Mouse (Mus musculus): ENCODE measurements around the gene D16Ertd472e. TPM values are rescaled to one million over a fixed set of nuclear protein-coding genes. Genes with fewer than 3 reads are reported as not detected.

The D16Ertd472e gene
- polyA plus RNA-seq, 1 experiment: 5.2 TPM

GRCm38 (mm10) chr16:78585664-78586397 is 9.3 kb upstream of the D16Ertd472e start:
- Histone ChIP-seq H3K4me3 (ENCODE audit: insufficient read depth, poor library complexity, severe bottlenecking) (no peak overlapping the region), H3ac (ENCODE audit: control insufficient read depth, insufficient read length, low read depth) (no peak overlapping the region), H3K27me3 (ENCODE audit: control insufficient read depth, insufficient read depth, insufficient read length) (no peaks in the 10 kb centered on the region), H3K79me3 (ENCODE audit: low read depth) (no peaks in the 10 kb centered on the region), H3K36me3 (ENCODE audit: control insufficient read depth, insufficient read depth) (no peaks in the 10 kb centered on the region), H3K79me2 (ENCODE audit: control insufficient read depth, insufficient read depth) (no peaks in the 10 kb centered on the region)
- TF ChIP-seq CEBPB (IDR thresholded peaks at IDR 0.05; ENCODE audit: low read depth) (no peak), CTCF (IDR thresholded peaks at IDR 0.05; ENCODE audit: control insufficient read depth, insufficient read depth, insufficient read length) (no peak), USF1 (IDR thresholded peaks at IDR 0.05; ENCODE audit: low read depth) (no peak), FOSL1 (IDR thresholded peaks at IDR 0.05; ENCODE audit: insufficient read depth, low read length, poor library complexity, severe bottlenecking) (no peak), MYOG (IDR thresholded peaks at IDR 0.05; ENCODE audit: control insufficient read depth, extremely low read depth, insufficient read length) (no peak), MYOD1 (IDR thresholded peaks at IDR 0.05; ENCODE audit: control insufficient read depth, insufficient read length, low read depth) (no peak), MAX (IDR thresholded peaks at IDR 0.05) (no peak)

GRCm38 (mm10) chr16:78585163-78585562 is 8.7 kb upstream of the D16Ertd472e start:
- Histone ChIP-seq H3K79me3 (ENCODE audit: low read depth) (no peaks in the 10 kb centered on the region), H3K27me3 (ENCODE audit: control insufficient read depth, insufficient read depth, insufficient read length) (no peaks in the 10 kb centered on the region), H3K36me3 (ENCODE audit: control insufficient read depth, insufficient read depth) (no peaks in the 10 kb centered on the region), H3ac (ENCODE audit: control insufficient read depth, insufficient read length, low read depth) (no peak overlapping the region), H3K79me2 (ENCODE audit: control insufficient read depth, insufficient read depth) (no peaks in the 10 kb centered on the region), H3K4me3 (ENCODE audit: insufficient read depth, poor library complexity, severe bottlenecking) (no peak overlapping the region)
- TF ChIP-seq MYOG (IDR thresholded peaks at IDR 0.05; ENCODE audit: control insufficient read depth, extremely low read depth, insufficient read length) (no peak), FOSL1 (IDR thresholded peaks at IDR 0.05; ENCODE audit: insufficient read depth, low read length, poor library complexity, severe bottlenecking) (no peak), USF1 (IDR thresholded peaks at IDR 0.05; ENCODE audit: low read depth) (no peak), MYOD1 (IDR thresholded peaks at IDR 0.05; ENCODE audit: control insufficient read depth, insufficient read length, low read depth) (no peak), CTCF (IDR thresholded peaks at IDR 0.05; ENCODE audit: control insufficient read depth, insufficient read depth, insufficient read length) (no peak), CEBPB (IDR thresholded peaks at IDR 0.05; ENCODE audit: low read depth) (no peak), MAX (IDR thresholded peaks at IDR 0.05) (no peak)

GRCm38 (mm10) chr16:78583968-78584367 is 7.5 kb upstream of the D16Ertd472e start:
- no peak overlapping the region for H3K4me3 ChIP-seq (ENCODE audit: insufficient read depth, poor library complexity, severe bottlenecking)
- no peak overlapping the region for H3ac ChIP-seq (ENCODE audit: control insufficient read depth, insufficient read length, low read depth)
- no peaks in the 10 kb centered on the region for H3K27me3 ChIP-seq (ENCODE audit: control insufficient read depth, insufficient read depth, insufficient read length)
- H3K79me3 ChIP-seq (ENCODE audit: low read depth): no peaks in the 10 kb centered on the region
- H3K36me3 ChIP-seq (ENCODE audit: control insufficient read depth, insufficient read depth): no peaks in the 10 kb centered on the region
- H3K79me2 ChIP-seq (ENCODE audit: control insufficient read depth, insufficient read depth): no peaks in the 10 kb centered on the region
- no peak for TF ChIP-seq USF1 (IDR thresholded peaks at IDR 0.05; ENCODE audit: low read depth)
- TF ChIP-seq MYOD1 (IDR thresholded peaks at IDR 0.05; ENCODE audit: control insufficient read depth, insufficient read length, low read depth): peak; percentile 83

- Histone ChIP-seq H3K27me3 (ENCODE audit: control insufficient read depth, insufficient read depth, insufficient read length) (no peaks in the 10 kb centered on the region), H3K79me3 (ENCODE audit: low read depth) (no peaks in the 10 kb centered on the region), H3K79me2 (ENCODE audit: control insufficient read depth, insufficient read depth) (peaks cover 10% of the 10 kb centered on the region), H3ac (ENCODE audit: control insufficient read depth, insufficient read length, low read depth) (no peak overlapping the region), H3K4me3 (ENCODE audit: insufficient read depth, poor library complexity, severe bottlenecking) (no peak overlapping the region), H3K36me3 (ENCODE audit: control insufficient read depth, insufficient read depth) (no peaks in the 10 kb centered on the region)
- no peak for TF ChIP-seq CTCF (IDR thresholded peaks at IDR 0.05; ENCODE audit: control insufficient read depth, insufficient read depth, insufficient read length)
These were observed 3.9 kb upstream of the D16Ertd472e start for GRCm38 (mm10) chr16:78580387-78580786.

- H3K79me3 ChIP-seq (ENCODE audit: low read depth): peaks cover 5% of the 10 kb centered on the region
- H3ac ChIP-seq (ENCODE audit: control insufficient read depth, insufficient read length, low read depth): no peak overlapping the region
- H3K36me3 ChIP-seq (ENCODE audit: control insufficient read depth, insufficient read depth): no peaks in the 10 kb centered on the region
- TF ChIP-seq FOSL1 (IDR thresholded peaks at IDR 0.05; ENCODE audit: insufficient read depth, low read length, poor library complexity, severe bottlenecking): no peak
- no peak for TF ChIP-seq MYOD1 (IDR thresholded peaks at IDR 0.05; ENCODE audit: control insufficient read depth, insufficient read length, low read depth)
- TF ChIP-seq MAX (IDR thresholded peaks at IDR 0.05): no peak
- H3K27me3 ChIP-seq (ENCODE audit: control insufficient read depth, insufficient read depth, insufficient read length): no peaks in the 10 kb centered on the region
- no peak overlapping the region for H3K4me3 ChIP-seq (ENCODE audit: insufficient read depth, poor library complexity, severe bottlenecking)
- H3K79me2 ChIP-seq (ENCODE audit: control insufficient read depth, insufficient read depth): peaks cover 20% of the 10 kb centered on the region
These were observed 2.9 kb upstream of the D16Ertd472e start for GRCm38 (mm10) chr16:78579386-78579785.

GRCm38 (mm10) chr16:78577085-78577671 is 670 bp upstream of the D16Ertd472e start:
- Histone ChIP-seq H3ac (ENCODE audit: control insufficient read depth, insufficient read length, low read depth) (no peak overlapping the region), H3K27me3 (ENCODE audit: control insufficient read depth, insufficient read depth, insufficient read length) (no peaks in the 10 kb centered on the region), H3K79me3 (ENCODE audit: low read depth) (peaks cover 8% of the 10 kb centered on the region), H3K79me2 (ENCODE audit: control insufficient read depth, insufficient read depth) (peaks cover 37% of the 10 kb centered on the region), H3K4me3 (ENCODE audit: insufficient read depth, poor library complexity, severe bottlenecking) (peak overlapping the region; percentile 61), H3K36me3 (ENCODE audit: control insufficient read depth, insufficient read depth) (no peaks in the 10 kb centered on the region)
- TF ChIP-seq MAX (IDR thresholded peaks at IDR 0.05): no peak
- TF ChIP-seq MYOD1 (IDR thresholded peaks at IDR 0.05; ENCODE audit: control insufficient read depth, insufficient read length, low read depth): no peak
- TF ChIP-seq CEBPB (IDR thresholded peaks at IDR 0.05; ENCODE audit: low read depth): peak; percentile 18
- TF ChIP-seq USF1 (IDR thresholded peaks at IDR 0.05; ENCODE audit: low read depth): no peak
- TF ChIP-seq FOSL1 (IDR thresholded peaks at IDR 0.05; ENCODE audit: insufficient read depth, low read length, poor library complexity, severe bottlenecking): no peak
- no peak for TF ChIP-seq CTCF (IDR thresholded peaks at IDR 0.05; ENCODE audit: control insufficient read depth, insufficient read depth, insufficient read length)
